Mouse (Mus musculus) thymus, adult 2 months (tissue): Measurements from ENCODE around the gene Cdk14.

Source experiments
- CTCF ChIP-seq: fragments of 200-500 bp; IDR thresholded peaks from 2 replicates; pipeline ENCODE4 v1.5.1; 2012; ENCODE audit warnings: mild to moderate bottlenecking, control low read depth, low read length, moderate library complexity, borderline replicate concordance; ENCODE audit not compliant: control insufficient read depth, poor library complexity, insufficient read depth; ENCODE audit errors: extremely low read depth
- POLR2A ChIP-seq: fragments of 200-500 bp; IDR thresholded peaks from 2 replicates; pipeline ENCODE4 v1.6.1; 2012; ENCODE audit warnings: mild to moderate bottlenecking, low read length, control low read depth, moderate library complexity; ENCODE audit not compliant: control insufficient read depth, poor library complexity, insufficient read depth; ENCODE audit errors: extremely low read depth

GRCm38 (mm10) chr5:5260966-5261724, 159.0 kb downstream of the Cdk14 start:
- no peak for TF ChIP-seq CTCF
- no peak for TF ChIP-seq POLR2A
